Mouse (Mus musculus): ENCODE data around the gene Fam161a.

GRCm38 (mm10) chr11:22989786-22990185 is 17.5 kb upstream of the Fam161a start:
- TF ChIP-seq POLR2A (IDR thresholded peaks at IDR 0.05; ENCODE audit: extremely low read depth, insufficient read depth, low read length) (no peak), CTCF (IDR thresholded peaks at IDR 0.05; ENCODE audit: extremely low read depth, insufficient read depth, low read length) (no peak)

Measured in cortical plate, adult 2 months (tissue).